Mouse (Mus musculus) bone marrow, adult 2 months (tissue): ENCODE measurements around the gene Best3.

Source experiments
- CTCF ChIP-seq: fragments of 200-500 bp; IDR thresholded peaks from 2 replicates; pipeline ENCODE4 v1.5.1; 2011; ENCODE audit warnings: low read length, control low read depth; ENCODE audit not compliant: control insufficient read depth, insufficient read depth
- POLR2A ChIP-seq: fragments of 200-500 bp; IDR thresholded peaks from 2 replicates; pipeline ENCODE4 v1.6.1; 2011; ENCODE audit warnings: low read depth, mild to moderate bottlenecking, control low read depth, low read length, borderline replicate concordance; ENCODE audit not compliant: control insufficient read depth

DNA sequence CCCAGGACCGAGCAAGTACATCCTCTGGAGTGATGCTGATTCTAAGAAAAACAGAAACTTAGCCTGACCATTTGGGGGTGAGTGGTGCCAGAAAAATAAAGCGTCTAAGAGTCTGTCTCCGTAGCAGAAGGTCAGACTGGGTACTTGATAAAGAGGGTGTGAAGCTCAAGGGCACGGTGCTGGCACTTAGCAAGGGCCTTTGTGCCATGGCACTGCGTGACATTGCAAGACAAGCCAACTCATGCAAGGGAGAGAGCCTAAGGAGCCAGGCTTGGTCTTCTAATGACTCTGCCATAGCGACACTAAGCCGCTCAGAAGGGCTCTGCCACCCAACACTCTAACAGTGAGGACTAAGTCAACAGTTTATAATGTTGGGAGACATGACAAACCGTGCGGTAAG is 7.3 kb upstream of the Best3 start:
- no peak for TF ChIP-seq CTCF
- no peak for TF ChIP-seq POLR2A
